Mouse (Mus musculus) T-helper 1 cell (primary cell): Measurements from ENCODE around the gene Maco1.

ENCODE experiments used
- in situ Hi-C: fragments of 300-600 bp; cut with MboI, MseI; formaldehyde crosslinking; loops from one replicate; pipeline ENCODE4 v1.15.1; 2025; ENCODE audit warnings: high pct_unique_total_duplicates

Maco1 gene

GRCm38 (mm10) chr4:134772805-134773674 is 80.1 kb downstream of the Maco1 start:
- in situ Hi-C loops, result no loop called here

- in situ Hi-C loops, result no loop called here
These were observed 83.3 kb downstream of the Maco1 start for GRCm38 (mm10) chr4:134769891-134770290.

- in situ Hi-C loops, result no loop called here
These were observed 83.9 kb downstream of the Maco1 start for GRCm38 (mm10) chr4:134769081-134769811.

- in situ Hi-C loops, result no loop called here
These were observed 84.8 kb downstream of the Maco1 start for GRCm38 (mm10) chr4:134768226-134768888.

- in situ Hi-C loops, result no loop called here
These were observed 85.5 kb downstream of the Maco1 start, which contains the start of gene Ldlrap1 for GRCm38 (mm10) chr4:134767426-134768225. Ldlrap1 (minus strand) TSS chr4:134768024.

GRCm38 (mm10) chr4:134766904-134767425 is 86.2 kb downstream of the Maco1 start:
- in situ Hi-C loops, result no loop called here

- in situ Hi-C loops, result no loop called here
These were observed 86.9 kb downstream of the Maco1 start for GRCm38 (mm10) chr4:134766277-134766676.

GRCm38 (mm10) chr4:134764333-134764732 is 88.8 kb downstream of the Maco1 start:
- in situ Hi-C loops, result no loop called here

- in situ Hi-C loops, result no loop called here
These were observed 90.8 kb downstream of the Maco1 start for GRCm38 (mm10) chr4:134762360-134762759.

- in situ Hi-C loops, result no loop called here
These were observed 92.3 kb downstream of the Maco1 start for GRCm38 (mm10) chr4:134760793-134761201.

- in situ Hi-C loops, result no loop called here
These were observed 92.9 kb downstream of the Maco1 start for GRCm38 (mm10) chr4:134760281-134760680.

- in situ Hi-C loops, result no loop called here
These were observed 93.6 kb downstream of the Maco1 start for GRCm38 (mm10) chr4:134759564-134759963.

- in situ Hi-C loops, result no loop called here
These were observed 94.2 kb downstream of the Maco1 start for GRCm38 (mm10) chr4:134758922-134759321.

GRCm38 (mm10) chr4:134758367-134758766 is 94.8 kb downstream of the Maco1 start:
- in situ Hi-C loops, result no loop called here

GRCm38 (mm10) chr4:134756953-134757352 is 96.2 kb downstream of the Maco1 start:
- in situ Hi-C loops, result no loop called here

- in situ Hi-C loops, result no loop called here
These were observed 98.2 kb downstream of the Maco1 start for GRCm38 (mm10) chr4:134754941-134755340.

GRCm38 (mm10) chr4:134754371-134754770 is 98.8 kb downstream of the Maco1 start:
- in situ Hi-C loops, result no loop called here

GRCm38 (mm10) chr4:134753516-134754261 is 99.5 kb downstream of the Maco1 start:
- in situ Hi-C loops, result no loop called here

- in situ Hi-C loops, result no loop called here
These were observed 100.2 kb downstream of the Maco1 start for GRCm38 (mm10) chr4:134752911-134753426.
